Mouse (Mus musculus) midbrain, embryonic 14.5 days (tissue): ENCODE data around the gene Gm20696. TPM values are rescaled to one million over a fixed set of nuclear protein-coding genes. Genes with fewer than 3 reads are reported as not detected.
A peak's percentile ranks its signal among the peaks of the same experiment; 100 is the strongest.

Source experiments
- ATAC-seq: fragments of 200-750 bp; cut with Nextera tagmentation; 2 replicates; pipeline ENCODE4 v1.8.0; 2017; ENCODE audit warnings: moderate number of reproducible peaks, moderate library complexity; ENCODE audit not compliant: low FRiP score, low TSS enrichment
- DNase-seq: peaks from one replicate; pipeline ENCODE4 v3.0.0-alpha.2; 2015
- H3K27ac ChIP-seq: fragments of 300-500 bp; sonication (generic); replicated peaks from 2 replicates; pipeline ENCODE4 v1.5.1; 2014; ENCODE audit warnings: mild to moderate bottlenecking, low read depth, low read length, moderate library complexity
- H3K27me3 ChIP-seq: fragments of 300-500 bp; sonication (generic); 2 replicates; pipeline ENCODE4 v1.6.1; 2014; ENCODE audit warnings: low read length, control low read depth, mixed read lengths; ENCODE audit not compliant: control insufficient read depth, insufficient read depth
- H3K36me3 ChIP-seq: fragments of 300-500 bp; sonication (generic); 2 replicates; pipeline ENCODE4 v1.6.1; 2014; ENCODE audit warnings: low read length, control low read depth; ENCODE audit not compliant: control insufficient read depth, insufficient read depth
- H3K4me1 ChIP-seq: fragments of 300-500 bp; sonication (generic); 2 replicates; pipeline ENCODE4 v1.6.1; 2014; ENCODE audit warnings: mild to moderate bottlenecking, antibody characterized with exemption, low read length, control low read depth; ENCODE audit not compliant: control insufficient read depth, insufficient read depth
- H3K4me2 ChIP-seq: fragments of 300-500 bp; sonication (generic); 2 replicates; pipeline ENCODE4 v1.6.1; 2014; ENCODE audit warnings: mild to moderate bottlenecking, low read length, moderate library complexity
- H3K4me3 ChIP-seq: fragments of 300-500 bp; sonication (generic); replicated peaks from 2 replicates; pipeline ENCODE4 v1.5.1; 2014; ENCODE audit warnings: low read depth, low read length
- H3K9ac ChIP-seq: fragments of 300-500 bp; sonication (generic); replicated peaks from 2 replicates; pipeline ENCODE4 v1.6.1; 2014; ENCODE audit warnings: mild to moderate bottlenecking, low read length, moderate library complexity
- H3K9me3 ChIP-seq: fragments of 300-500 bp; sonication (generic); 2 replicates; pipeline ENCODE4 v1.6.1; 2016; ENCODE audit warnings: low read length, control low read depth, mixed read lengths; ENCODE audit not compliant: control insufficient read depth
- WGBS: fragments of 180-500 bp; shearing (Covaris S2); extraction: QIAGEN DNeasy Blood & Tissue Kit; methylation state at CpG from one replicate; pipeline ENCODE4 v1.1.7; 2014; 5-methylcytosine and 5-hydroxymethylcytosine counted together
- polyA plus RNA-seq: library from polyadenylated mRNA; unstranded; fragments of >200 nt; fragmentation: Nextera tagmentation; extraction: Ambion mirVana; gene quantifications from 2 replicates; pipeline ENCODE4 v1.2.1, GENCODE M21; 2014

Gene Gm20696
- polyA plus RNA-seq, 1 experiment from 2014 or later = 4.0 TPM

DNA sequence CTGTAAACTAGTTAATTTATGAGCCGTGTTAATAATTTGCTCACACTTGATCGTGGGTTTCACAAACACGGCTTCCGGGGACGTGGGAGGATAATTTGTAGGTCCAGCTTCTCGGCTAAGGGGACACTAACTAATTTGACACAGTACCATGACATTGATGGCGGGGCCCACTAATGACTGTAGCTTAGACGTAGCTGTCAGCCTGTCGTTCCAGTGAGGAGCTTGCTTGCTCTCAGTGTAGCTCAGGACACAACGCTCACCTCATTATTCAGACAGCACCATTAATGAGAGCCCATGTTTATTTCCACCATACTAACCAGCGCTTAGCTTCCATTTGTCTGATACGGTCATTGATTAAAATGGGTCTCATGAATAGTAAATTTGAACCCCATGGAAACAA, 356.1 kb downstream of the Gm20696 start:
- Histone ChIP-seq H3K9ac (no peak overlapping the region), H3K4me3 (no peak overlapping the region), H3K27me3 (no peaks in the 10 kb centered on the region), H3K9me3 (no peaks in the 10 kb centered on the region), H3K27ac (no peak overlapping the region), H3K4me1 (no peaks in the 10 kb centered on the region), H3K36me3 (no peaks in the 10 kb centered on the region), H3K4me2 (no peak overlapping the region)
- DNase-seq (no peak), ATAC-seq (no peak)
- WGBS = 57% methylated on average over 12 of the region's 12 CpGs

DNA sequence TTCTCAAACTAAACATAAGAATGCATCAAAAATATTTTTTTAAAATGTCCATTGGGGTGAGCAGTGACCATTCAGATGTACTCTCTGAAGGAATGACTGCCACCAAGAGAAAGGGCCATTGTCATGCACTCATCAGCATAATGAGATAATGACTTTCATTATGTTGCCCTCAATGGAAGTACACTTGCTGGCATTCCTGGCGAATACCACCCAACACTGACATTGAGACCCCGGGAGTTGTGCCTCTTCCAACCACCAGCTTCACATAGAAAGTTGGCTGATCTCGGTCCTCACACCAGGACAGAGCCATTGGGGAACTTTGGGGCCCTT, 356.5 kb downstream of the Gm20696 start:
- H3K4me1 ChIP-seq = no peaks in the 10 kb centered on the region
- no peaks in the 10 kb centered on the region for H3K36me3 ChIP-seq
- no peak for DNase-seq
- 41% methylated on average over 3 of the region's 3 CpGs for WGBS
- no peak overlapping the region for H3K4me3 ChIP-seq
- ATAC-seq = no peak
- no peaks in the 10 kb centered on the region for H3K9me3 ChIP-seq
- no peak overlapping the region for H3K9ac ChIP-seq
- H3K27ac ChIP-seq = no peak overlapping the region
- H3K4me2 ChIP-seq = no peak overlapping the region
- no peaks in the 10 kb centered on the region for H3K27me3 ChIP-seq

DNA sequence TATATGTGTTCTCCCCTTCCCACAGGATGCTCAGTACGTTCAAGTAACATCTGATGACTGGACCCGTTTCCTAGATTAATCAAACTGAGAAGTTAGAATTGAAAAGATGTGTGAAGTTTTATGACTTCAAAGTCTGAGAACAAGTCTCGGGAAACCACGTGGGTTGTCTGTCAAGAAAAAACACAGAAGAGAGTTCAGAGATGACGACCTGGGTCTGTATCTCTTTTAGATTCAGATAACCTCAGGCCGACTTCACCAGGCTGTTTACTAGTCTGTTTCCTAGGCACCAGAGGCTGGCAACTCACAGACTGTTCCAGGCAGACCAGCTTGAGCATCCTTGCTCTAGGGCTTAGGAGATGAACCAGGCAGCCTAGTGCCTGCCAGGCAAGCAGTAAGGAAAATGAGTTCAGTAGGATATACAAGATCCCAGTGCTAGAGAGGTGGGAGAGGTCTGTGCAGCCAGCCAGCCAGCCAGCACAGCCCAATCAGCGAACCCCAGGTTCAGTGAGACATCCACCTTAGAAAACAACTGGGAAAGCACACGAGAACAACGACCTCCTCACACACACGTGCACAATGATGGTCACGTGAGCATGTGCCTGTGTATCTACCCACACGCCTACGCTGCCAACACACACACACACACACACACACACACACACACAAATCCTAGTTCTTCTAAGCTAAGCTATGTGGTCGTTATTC, 357.0 kb downstream of the Gm20696 start:
- Histone ChIP-seq H3K9ac (no peak overlapping the region), H3K27ac (no peak overlapping the region), H3K36me3 (no peaks in the 10 kb centered on the region), H3K9me3 (no peaks in the 10 kb centered on the region), H3K4me3 (no peak overlapping the region), H3K4me2 (no peak overlapping the region), H3K27me3 (no peaks in the 10 kb centered on the region), H3K4me1 (no peaks in the 10 kb centered on the region)
- ATAC-seq = no peak
- 80% methylated on average over 14 of the region's 14 CpGs for WGBS
- peak; percentile 13 for DNase-seq

DNA sequence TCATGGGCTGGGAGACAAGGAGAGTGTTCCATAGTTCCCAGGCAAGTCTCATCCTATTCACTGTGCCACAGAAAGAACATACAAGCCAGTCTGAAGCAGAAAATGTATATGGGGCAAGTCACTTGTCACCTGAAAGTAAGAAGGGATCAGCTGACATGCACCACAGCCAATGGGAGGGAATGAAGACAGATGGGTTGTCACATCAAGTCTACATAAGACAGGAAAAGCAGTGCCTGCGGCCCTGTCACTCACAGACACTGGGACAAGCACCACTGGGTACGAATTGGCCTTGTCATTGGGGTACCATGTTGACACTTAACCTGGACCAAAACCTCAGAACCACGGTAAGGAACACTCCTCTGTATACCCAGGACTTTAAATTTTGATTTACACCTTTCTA, 360.8 kb downstream of the Gm20696 start:
- ATAC-seq (no peak), DNase-seq (no peak)
- no peaks in the 10 kb centered on the region for H3K4me1 ChIP-seq
- H3K27me3 ChIP-seq = no peaks in the 10 kb centered on the region
- no peaks in the 10 kb centered on the region for H3K36me3 ChIP-seq
- no peak overlapping the region for H3K9ac ChIP-seq
- no peaks in the 10 kb centered on the region for H3K9me3 ChIP-seq
- H3K4me2 ChIP-seq = no peak overlapping the region
- no peak overlapping the region for H3K27ac ChIP-seq
- no peak overlapping the region for H3K4me3 ChIP-seq
- 88% methylated on average over 3 of the region's 3 CpGs for WGBS

DNA sequence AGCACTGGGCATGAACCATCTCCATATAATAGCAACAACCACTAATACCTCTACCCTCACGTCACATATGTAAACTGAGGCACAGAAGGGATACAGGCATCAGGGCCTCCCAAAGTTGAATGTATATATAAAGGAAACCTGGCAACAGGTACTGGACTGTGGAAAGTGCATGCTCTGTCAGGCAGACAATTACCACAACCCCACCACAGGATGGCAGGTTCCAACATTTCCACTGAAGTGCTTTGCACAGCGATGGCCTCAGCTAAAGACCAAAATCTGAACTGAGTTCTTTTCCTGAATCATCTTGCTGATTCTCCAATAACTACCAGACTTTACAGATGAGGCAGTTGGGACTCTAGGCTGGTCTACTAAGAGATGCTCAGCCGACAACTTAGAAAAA, 361.4 kb downstream of the Gm20696 start:
- no peaks in the 10 kb centered on the region for H3K36me3 ChIP-seq
- H3K27me3 ChIP-seq = no peaks in the 10 kb centered on the region
- H3K9me3 ChIP-seq = no peaks in the 10 kb centered on the region
- no peak overlapping the region for H3K4me2 ChIP-seq
- 93% methylated on average over 3 of the region's 3 CpGs for WGBS
- no peak overlapping the region for H3K9ac ChIP-seq
- no peak overlapping the region for H3K27ac ChIP-seq
- ATAC-seq = no peak
- H3K4me3 ChIP-seq = no peak overlapping the region
- no peaks in the 10 kb centered on the region for H3K4me1 ChIP-seq
- DNase-seq = no peak

DNA sequence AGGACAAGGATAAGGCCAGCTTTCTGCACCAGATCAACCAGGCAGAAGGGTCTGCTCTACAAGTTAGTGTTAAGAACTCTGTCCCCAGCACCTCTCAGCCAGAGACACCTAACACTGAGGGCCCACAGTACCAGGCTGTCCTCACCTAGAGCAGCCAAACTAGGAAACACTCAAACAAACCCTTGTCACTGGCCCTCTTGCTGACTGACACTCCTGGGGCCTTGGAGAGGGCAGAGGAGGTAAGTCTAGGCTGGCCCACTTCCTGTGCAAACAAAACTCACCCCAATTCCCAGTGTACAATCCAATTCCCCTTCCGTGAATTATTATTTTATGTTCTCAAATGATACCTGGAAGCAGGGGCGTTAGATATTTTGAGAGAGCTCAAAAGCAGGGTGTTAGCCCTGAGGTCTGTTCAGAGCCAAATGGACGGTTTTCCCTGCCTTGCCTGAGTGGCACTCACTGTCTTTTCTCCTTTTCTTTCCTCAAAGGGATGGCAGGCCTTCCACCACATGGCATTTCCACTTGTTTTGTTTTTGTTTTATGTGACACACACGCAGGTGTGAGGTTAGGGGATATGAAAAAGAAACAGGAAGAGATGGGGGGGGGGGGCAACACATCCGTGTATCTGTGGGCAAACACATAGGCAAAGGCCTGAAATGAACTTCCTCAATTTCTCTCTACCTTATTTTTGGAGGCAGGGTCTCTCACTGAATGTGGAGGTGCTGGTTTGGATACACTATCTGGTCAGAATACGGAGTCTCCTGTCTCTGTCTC, 363.7 kb downstream of the Gm20696 start:
- no peaks in the 10 kb centered on the region for H3K4me1 ChIP-seq
- H3K4me3 ChIP-seq = no peak overlapping the region
- H3K36me3 ChIP-seq = no peaks in the 10 kb centered on the region
- 94% methylated on average over 6 of the region's 6 CpGs for WGBS
- ATAC-seq = no peak
- no peak overlapping the region for H3K27ac ChIP-seq
- H3K9me3 ChIP-seq = no peaks in the 10 kb centered on the region
- no peaks in the 10 kb centered on the region for H3K27me3 ChIP-seq
- no peak for DNase-seq
- H3K4me2 ChIP-seq = no peak overlapping the region
- H3K9ac ChIP-seq = no peak overlapping the region

DNA sequence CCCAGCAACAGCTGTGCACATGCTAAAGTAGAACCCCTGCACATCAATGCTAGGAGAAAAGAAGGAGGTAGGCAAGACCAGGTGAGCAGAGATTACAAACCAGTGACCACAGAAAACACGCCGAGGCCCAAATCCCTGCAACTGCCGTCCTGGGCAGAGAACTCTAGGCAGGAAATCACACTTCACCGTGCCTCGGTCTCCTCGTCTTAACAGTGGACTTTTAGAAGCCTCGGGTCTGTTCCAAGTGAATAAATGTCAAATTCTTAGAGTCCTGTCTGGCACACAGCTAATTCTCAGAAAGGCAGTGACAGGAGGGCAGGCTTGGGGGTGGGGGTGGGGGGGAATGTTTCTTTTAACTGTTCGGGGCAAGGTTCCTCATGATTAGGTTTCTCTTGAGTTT, 364.7 kb downstream of the Gm20696 start:
- no peaks in the 10 kb centered on the region for H3K9me3 ChIP-seq
- ATAC-seq (no peak), DNase-seq (no peak)

DNA sequence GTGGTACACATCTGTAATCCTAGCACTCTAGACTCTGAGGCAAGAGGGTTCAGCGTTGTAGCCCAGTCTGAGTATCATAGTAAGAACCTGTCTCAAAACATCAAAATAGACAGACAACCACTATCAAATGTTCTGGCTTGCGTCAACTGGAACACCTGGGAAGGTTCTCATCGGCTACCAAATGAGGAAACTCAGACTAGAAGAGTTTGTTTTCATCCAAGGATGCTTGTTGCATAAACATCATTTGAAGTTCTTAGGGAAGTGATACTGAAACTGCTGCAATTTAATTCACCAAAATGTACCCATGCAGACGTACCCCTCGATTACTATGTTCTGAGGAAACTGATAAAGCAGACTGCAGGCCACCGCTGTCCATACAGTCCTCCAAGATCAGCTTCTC, 366.4 kb downstream of the Gm20696 start:
- no peaks in the 10 kb centered on the region for H3K4me1 ChIP-seq
- H3K9ac ChIP-seq = no peak overlapping the region
- H3K36me3 ChIP-seq = no peaks in the 10 kb centered on the region
- H3K4me3 ChIP-seq = no peak overlapping the region
- no peak for DNase-seq
- 97% methylated on average over 6 of the region's 6 CpGs for WGBS
- no peaks in the 10 kb centered on the region for H3K9me3 ChIP-seq
- H3K27me3 ChIP-seq = no peaks in the 10 kb centered on the region
- ATAC-seq = no peak
- H3K4me2 ChIP-seq = no peak overlapping the region
- no peak overlapping the region for H3K27ac ChIP-seq

More for the DNA sequence above, 364.7 kb downstream of the Gm20696 start:
- H3K4me2 ChIP-seq = no peak overlapping the region
- no peaks in the 10 kb centered on the region for H3K27me3 ChIP-seq
- no peak overlapping the region for H3K27ac ChIP-seq
- 85% methylated on average over 8 of the region's 8 CpGs for WGBS
- no peaks in the 10 kb centered on the region for H3K36me3 ChIP-seq
- H3K4me3 ChIP-seq = no peak overlapping the region
- no peak overlapping the region for H3K9ac ChIP-seq
- H3K4me1 ChIP-seq = no peaks in the 10 kb centered on the region

DNA sequence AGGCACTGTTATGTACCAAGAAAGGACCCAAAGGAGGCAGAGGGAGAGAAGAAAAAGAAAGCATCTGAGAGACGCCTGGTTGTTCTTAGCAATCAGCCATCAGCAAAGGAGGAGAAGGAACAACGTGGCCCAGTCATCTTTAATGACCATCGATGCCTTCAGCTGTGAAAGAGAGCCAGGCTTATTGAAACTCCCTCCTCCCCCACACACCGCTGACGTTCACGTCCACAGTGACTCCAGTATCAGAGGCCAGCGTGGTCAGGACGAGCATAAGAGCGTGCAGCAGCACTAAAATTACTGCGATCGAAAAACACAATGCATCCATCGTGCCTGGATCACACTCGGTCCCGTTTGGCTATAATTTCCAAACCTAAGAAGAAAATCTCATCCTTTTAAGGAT, 367.4 kb downstream of the Gm20696 start:
- ATAC-seq = no peak
- no peak overlapping the region for H3K27ac ChIP-seq
- H3K9me3 ChIP-seq = no peaks in the 10 kb centered on the region
- no peak overlapping the region for H3K9ac ChIP-seq
- H3K4me2 ChIP-seq = no peak overlapping the region
- H3K27me3 ChIP-seq = no peaks in the 10 kb centered on the region
- H3K4me1 ChIP-seq = no peaks in the 10 kb centered on the region
- WGBS = 71% methylated on average over 14 of the region's 14 CpGs
- no peak overlapping the region for H3K4me3 ChIP-seq
- H3K36me3 ChIP-seq = no peaks in the 10 kb centered on the region
- DNase-seq = no peak
